Mouse (Mus musculus) adrenal gland (tissue): Measurements from ENCODE around the gene Gjb6.

ENCODE experiments used
- intact Hi-C: fragments of 180-260 bp; cut with DNase I; formaldehyde crosslinking; loops from one replicate; pipeline ENCODE4 v1.15.1; 2025

Gene Gjb6

DNA sequence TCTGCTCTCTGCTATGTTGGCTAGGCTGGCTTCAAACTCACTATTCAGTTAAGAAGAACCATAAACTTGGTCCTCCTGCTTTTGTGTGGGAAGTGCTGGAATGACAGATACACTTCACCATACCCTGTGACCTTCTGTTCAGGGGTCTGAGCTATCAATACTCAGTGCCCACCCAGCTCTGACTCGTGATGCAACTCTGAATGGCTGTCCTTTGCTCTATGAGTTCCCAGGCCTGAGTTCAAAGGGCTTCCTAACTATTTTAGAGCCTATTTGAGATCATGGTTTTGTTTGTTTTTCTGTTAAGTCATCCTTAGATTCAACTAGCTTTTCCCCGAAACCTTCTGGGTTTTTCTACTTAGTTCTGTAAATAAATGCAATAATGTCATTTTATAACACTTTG is 43.4 kb downstream of the Gjb6 start:
- intact Hi-C loops: loop anchor here (5.0 kb wide), 1 partner anchor 272 kb away; no protein-coding TSS in a partner anchor

DNA sequence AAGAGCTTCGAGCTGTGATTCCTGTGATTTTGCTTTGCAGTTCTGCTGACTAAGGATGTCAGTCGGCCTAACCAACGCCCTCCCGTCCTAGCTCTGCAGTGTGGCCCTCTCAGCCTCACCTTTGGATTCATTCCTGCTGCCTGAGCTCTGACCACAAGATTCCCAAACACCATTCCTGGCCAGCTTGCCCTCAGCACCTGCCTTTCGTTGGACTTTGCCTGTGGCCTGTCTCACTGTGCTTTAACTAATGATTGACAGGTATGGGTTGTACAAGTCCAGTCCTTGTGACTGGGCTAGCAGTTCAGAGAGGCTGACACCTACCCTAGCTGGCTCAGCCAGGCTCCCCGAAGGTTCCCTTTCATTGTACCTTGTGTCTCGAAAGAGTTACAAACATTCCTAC is 44.3 kb downstream of the Gjb6 start:
- intact Hi-C loops: no loop called here

DNA sequence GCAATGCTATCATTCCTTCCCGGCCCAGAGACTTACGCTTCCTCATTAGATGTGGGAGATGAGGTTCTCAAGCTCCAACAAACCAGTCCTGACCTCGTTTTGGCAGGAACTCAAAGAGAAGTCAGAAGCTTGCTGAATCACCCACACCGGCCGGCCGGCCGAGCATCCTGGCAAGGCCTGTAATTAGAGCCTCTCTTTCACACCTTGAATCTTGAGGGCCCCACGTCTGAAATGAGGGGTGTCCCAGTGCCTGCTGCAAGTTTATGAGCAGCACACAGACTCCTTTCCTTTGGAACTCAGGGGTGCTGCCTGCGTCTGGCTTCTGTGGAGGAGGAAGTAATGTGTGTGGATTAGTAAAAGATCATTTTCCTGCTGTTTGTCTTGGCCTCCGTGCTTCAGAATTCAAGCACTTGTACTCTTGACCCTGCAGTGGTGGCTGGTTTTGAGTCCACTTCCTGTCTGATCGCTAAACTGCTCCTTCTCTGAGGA is 49.2 kb downstream of the Gjb6 start:
- intact Hi-C loops: no loop called here

DNA sequence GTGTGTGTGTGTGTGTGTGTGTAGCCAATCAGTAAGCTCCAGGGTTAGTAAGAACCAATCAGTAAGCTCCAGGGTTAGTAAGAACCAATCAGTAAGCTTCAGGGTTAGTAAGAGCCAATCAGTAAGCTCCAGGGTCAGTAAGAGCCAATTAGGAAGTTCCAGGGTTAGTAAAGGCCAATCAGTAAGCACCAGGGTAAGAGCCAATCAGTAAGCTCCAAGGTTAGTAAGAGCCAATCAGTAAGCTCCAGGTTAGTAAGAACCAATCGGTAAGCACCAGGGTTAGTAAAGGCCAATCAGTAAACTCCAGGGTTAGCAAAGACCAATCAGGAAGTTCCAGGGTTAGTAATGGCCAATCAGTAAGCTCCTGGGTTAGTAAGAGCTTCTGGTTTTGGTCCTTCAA is 50.5 kb downstream of the Gjb6 start:
- intact Hi-C loops: no loop called here

DNA sequence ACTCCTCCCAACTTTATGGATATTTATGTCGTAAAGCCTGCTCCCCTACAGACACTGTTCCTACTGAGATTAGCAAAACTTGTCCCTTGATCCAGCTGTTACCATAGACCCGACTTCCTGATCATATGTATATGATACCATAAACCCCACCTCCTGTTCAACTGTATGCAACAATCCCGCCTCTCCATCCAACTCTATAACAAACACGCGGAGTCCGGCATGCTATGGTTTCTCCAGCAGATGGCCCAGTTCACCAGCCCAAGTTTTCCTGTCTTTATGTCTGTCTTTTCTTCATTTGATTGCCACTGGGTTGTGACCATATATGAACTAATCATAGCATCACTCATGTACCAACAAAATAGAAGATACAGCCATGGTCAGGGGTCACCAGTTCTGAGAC is 57.9 kb downstream of the Gjb6 start:
- intact Hi-C loops: no loop called here
